Mouse (Mus musculus) kidney, postnatal 10 days (tissue): ENCODE measurements at regions not wholly inside any gene's neighbourhood (a gene's known extent, or its start where the extent isn't known, plus 50 kb on each side); places are given as distances from the start of the nearest gene placed in this dataset.
"Not testable (repeated sequence)": the region's sequence is repeated elsewhere in the genome, so short reads cannot be mapped to it uniquely, and the experiment has no call there.

ENCODE experiments used
- DNase-seq: peaks from one replicate; pipeline ENCODE4 v3.0.0; 2021; ENCODE audit warnings: mixed read lengths

DNA sequence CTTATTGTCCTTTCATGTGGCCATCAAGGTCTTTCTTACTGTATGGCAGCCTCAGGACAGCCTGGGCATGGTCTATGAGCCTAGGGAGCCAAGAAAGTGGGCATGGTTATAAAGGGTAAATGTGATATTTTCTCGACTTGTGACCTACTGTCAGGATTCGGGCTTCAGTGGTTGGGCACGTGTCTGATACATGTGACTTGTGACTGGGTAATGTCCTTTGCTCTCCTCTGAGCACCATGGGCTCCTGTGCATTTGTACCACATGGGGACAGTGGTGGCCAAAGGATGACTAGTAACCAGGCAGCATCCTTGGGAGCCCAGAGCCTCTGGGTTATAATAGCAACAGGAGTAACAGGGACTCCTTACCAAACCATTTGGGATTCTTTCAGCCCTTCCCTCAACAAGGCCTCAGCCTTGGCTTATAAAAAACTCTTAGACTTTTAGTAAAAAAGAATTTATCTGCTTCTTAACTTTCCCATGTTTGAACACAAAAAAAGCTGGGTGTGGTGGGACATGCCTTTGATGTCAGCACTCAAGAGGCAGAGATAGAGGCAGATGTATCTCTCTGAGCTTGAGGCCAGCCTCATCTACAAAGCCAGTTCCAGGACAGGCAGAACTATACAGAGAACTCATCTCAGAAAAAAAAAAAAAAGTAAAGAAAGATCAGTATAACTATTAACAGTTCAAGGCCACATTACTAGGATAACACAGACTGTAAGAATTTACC is 56.7 kb upstream of the Klf13 start:
- no peak for DNase-seq

DNA sequence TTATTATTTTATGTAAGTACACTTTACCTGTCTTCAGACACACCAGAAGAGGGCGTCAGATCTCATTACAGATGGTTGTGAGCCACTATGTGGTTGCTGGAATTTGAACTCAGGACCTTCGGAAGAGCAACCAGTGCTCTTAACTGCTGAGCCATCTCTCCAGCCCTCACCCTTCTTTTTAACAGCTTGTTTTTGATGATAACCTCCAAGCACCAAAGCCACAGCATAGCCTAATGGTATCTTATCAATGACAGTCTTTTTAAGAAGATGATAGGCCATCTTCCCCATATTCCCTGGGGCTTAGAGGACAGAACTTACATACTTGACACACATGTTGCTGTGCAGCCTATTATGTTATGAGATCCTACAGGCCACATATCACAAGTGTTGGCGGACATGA is 56.1 kb upstream of the Klf13 start:
- DNase-seq, result not testable (repeated sequence)

DNA sequence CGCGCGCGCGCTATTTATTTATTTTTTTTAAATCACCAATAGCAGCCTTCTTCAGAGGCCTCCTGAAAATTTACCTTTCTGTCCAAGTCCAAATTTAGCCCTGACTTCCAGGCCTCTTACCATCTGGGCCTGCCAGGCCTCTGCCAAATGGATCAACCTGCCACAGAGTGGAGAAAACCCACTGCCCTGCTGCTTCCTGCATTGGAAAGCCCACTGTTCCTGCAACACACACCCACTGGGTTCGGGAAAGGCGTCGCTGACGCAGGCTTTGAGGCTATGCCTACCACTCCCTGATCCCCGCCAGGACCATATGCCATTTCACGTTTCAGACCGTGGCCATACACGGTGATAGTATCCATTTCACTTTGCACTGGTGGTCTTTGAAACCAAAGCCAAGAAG is 53.4 kb upstream of the Klf13 start:
- DNase-seq, result no peak

GRCm38 (mm10) chr7:63991085-63992010 is 52.6 kb upstream of the Klf13 start:
- no peak for DNase-seq

DNA sequence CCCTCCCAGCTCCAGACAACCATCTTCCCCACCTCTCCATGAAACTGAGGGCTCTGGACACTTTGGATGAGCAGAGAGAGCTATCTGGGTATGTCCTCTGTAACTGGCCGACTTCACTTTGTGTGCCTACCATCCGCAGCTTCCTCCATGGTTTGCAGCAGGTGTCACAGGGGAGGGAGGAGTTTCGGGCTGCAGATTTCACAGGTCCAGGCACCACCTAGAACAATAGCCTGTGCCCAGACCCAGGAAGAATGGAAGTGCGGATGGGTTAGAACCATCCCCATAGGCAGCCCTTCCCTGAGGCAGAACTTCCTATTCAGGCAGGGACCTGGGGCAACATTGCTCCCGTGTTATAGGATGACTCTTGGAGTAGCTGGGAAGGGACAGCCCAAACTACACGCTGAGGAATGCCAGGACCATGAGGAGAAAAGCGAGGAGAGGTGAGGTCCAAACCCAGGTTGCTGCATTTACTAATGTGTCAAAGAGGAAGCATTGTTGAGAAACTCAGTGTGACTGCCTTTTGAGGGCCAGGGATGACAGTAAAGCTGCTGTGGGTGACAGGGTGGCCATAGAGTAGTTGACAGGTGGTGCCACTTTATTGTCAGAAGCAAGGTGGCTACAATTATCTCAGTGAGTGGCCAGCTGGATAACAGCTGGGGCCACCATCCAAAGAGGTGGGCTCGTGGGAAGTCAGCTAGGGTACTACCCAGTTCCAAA is 51.8 kb upstream of the Klf13 start:
- no peak for DNase-seq

DNA sequence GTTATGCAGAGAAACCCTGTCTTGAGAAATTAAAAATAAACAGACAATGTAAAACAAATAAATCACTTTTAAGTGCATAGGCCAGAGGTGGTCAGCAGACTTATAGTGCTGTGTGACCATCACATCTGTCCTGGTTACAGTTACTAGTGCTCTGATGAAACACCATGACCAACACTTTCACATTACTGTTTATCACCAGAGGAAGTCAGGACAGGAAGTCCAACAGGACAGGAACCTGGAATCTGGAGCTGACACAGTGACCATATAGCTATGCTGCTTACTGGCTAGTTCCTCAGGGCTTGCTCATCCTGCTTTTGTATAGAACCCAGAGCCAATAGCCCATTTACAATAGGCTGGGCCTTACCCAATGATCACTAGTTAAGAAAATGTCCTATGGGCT is 51.0 kb upstream of the Klf13 start:
- DNase-seq, result no peak
